Mouse (Mus musculus): ENCODE data around the gene Gfod2. TPM values are rescaled to one million over a fixed set of nuclear protein-coding genes. Genes with fewer than 3 reads are reported as not detected.

Gene Gfod2
- polyA plus RNA-seq, 1 experiment from 2014 or later = 82.7 TPM

- no peaks in the 10 kb centered on the region for H3K4me1 ChIP-seq (ENCODE audit: control insufficient read depth, insufficient read depth, low read depth, low read length)
- no peak for ATAC-seq
- no peak overlapping the region for H3K4me3 ChIP-seq (ENCODE audit: low read length)
- no peaks in the 10 kb centered on the region for H3K9me3 ChIP-seq (ENCODE audit: control insufficient read depth, low read length)
- no peak overlapping the region for H3K9ac ChIP-seq (ENCODE audit: low read depth, low read length)
- H3K36me3 ChIP-seq (ENCODE audit: control insufficient read depth, insufficient read depth, low read length) = peaks cover 48% of the 10 kb centered on the region
- no peak overlapping the region for H3K27ac ChIP-seq (ENCODE audit: low read depth, low read length)
- 88% methylated on average over 1 of the region's 1 CpGs for WGBS
- no peak overlapping the region for H3K4me2 ChIP-seq (ENCODE audit: low read length)
- no peaks in the 10 kb centered on the region for H3K27me3 ChIP-seq (replicated peaks; ENCODE audit: control insufficient read depth, insufficient read depth, low read length)
Measured at GRCm38 (mm10) chr8:105677891-105678290, 80.6 kb downstream of the Gfod2 start.

Other genes starting within 250 kb of the Gfod2 start
- gene Hsd11b2, start 239.9 kb downstream of the Gfod2 start, polyA plus RNA-seq (2015; fragmentation: Nextera tagmentation; extraction: Ambion mirVana) = 6.9 and 8.8 TPM in 2 replicates
- gene Atp6v0d1, start 192.6 kb downstream of the Gfod2 start, polyA plus RNA-seq (2015; fragmentation: Nextera tagmentation; extraction: Ambion mirVana) = 250 and 273 TPM in 2 replicates
- 37.2 and 41.7 TPM in 2 replicates for gene Ripor1, start 153.4 kb downstream of the Gfod2 start, polyA plus RNA-seq (2015; fragmentation: Nextera tagmentation; extraction: Ambion mirVana)
- gene Ctcf, start 122.1 kb downstream of the Gfod2 start, polyA plus RNA-seq (2015; fragmentation: Nextera tagmentation; extraction: Ambion mirVana) = 92.7 and 93.4 TPM in 2 replicates
- gene Agrp, start 121.3 kb downstream of the Gfod2 start, polyA plus RNA-seq (2015; fragmentation: Nextera tagmentation; extraction: Ambion mirVana) = 0.75 and 1.4 TPM in 2 replicates
- 22.0 and 22.1 TPM in 2 replicates for gene Carmil2, start 72.4 kb downstream of the Gfod2 start, polyA plus RNA-seq (2015; fragmentation: Nextera tagmentation; extraction: Ambion mirVana)
- 91.7 and 96.4 TPM in 2 replicates for gene Acd, start 57.6 kb downstream of the Gfod2 start, polyA plus RNA-seq (2015; fragmentation: Nextera tagmentation; extraction: Ambion mirVana)
- gene Pard6a, start 57.5 kb downstream of the Gfod2 start, polyA plus RNA-seq (2015; fragmentation: Nextera tagmentation; extraction: Ambion mirVana) = 62.5 and 63.8 TPM in 2 replicates
- 0.15 and 0.24 TPM in 2 replicates for gene 4933405L10Rik, start 51.0 kb downstream of the Gfod2 start, polyA plus RNA-seq (2015; fragmentation: Nextera tagmentation; extraction: Ambion mirVana)
- 17.7 and 17.9 TPM in 2 replicates for gene Enkd1, start 50.5 kb downstream of the Gfod2 start, polyA plus RNA-seq (2015; fragmentation: Nextera tagmentation; extraction: Ambion mirVana)
- 8.9 and 9.3 TPM in 2 replicates for gene Ranbp10, start 68.7 kb upstream of the Gfod2 start, polyA plus RNA-seq (2015; fragmentation: Nextera tagmentation; extraction: Ambion mirVana)
- 0.86 and 1.4 TPM in 2 replicates for gene Tsnaxip1, start 69.1 kb upstream of the Gfod2 start, polyA plus RNA-seq (2015; fragmentation: Nextera tagmentation; extraction: Ambion mirVana)
- 52.3 and 54.7 TPM in 2 replicates for gene Cenpt, start 94.6 kb upstream of the Gfod2 start, polyA plus RNA-seq (2015; fragmentation: Nextera tagmentation; extraction: Ambion mirVana)
- 52.5 and 55.9 TPM in 2 replicates for gene Thap11, start 96.5 kb upstream of the Gfod2 start, polyA plus RNA-seq (2015; fragmentation: Nextera tagmentation; extraction: Ambion mirVana)
- gene Nutf2, start 101.9 kb upstream of the Gfod2 start, polyA plus RNA-seq (2015; fragmentation: Nextera tagmentation; extraction: Ambion mirVana) = 118 and 158 TPM in 2 replicates
- gene Edc4, start 122.2 kb upstream of the Gfod2 start, polyA plus RNA-seq (2015; fragmentation: Nextera tagmentation; extraction: Ambion mirVana) = 47.8 and 54.4 TPM in 2 replicates
- gene Nrn1l, start 134.9 kb upstream of the Gfod2 start, polyA plus RNA-seq (2015; fragmentation: Nextera tagmentation; extraction: Ambion mirVana) = 0.95 and 1.3 TPM in 2 replicates
- 11.0 and 13.3 TPM in 2 replicates for gene Pskh1, start 141.8 kb upstream of the Gfod2 start, polyA plus RNA-seq (2015; fragmentation: Nextera tagmentation; extraction: Ambion mirVana)
- 3.3 and 4.5 TPM in 2 replicates for gene Ctrl, start 175.2 kb upstream of the Gfod2 start, polyA plus RNA-seq (2015; fragmentation: Nextera tagmentation; extraction: Ambion mirVana)
- 81.8 and 93.0 TPM in 2 replicates for gene Psmb10, start 179.8 kb upstream of the Gfod2 start, polyA plus RNA-seq (2015; fragmentation: Nextera tagmentation; extraction: Ambion mirVana)
- gene Lcat, start 184.7 kb upstream of the Gfod2 start, polyA plus RNA-seq (2015; fragmentation: Nextera tagmentation; extraction: Ambion mirVana) = 6.0 and 9.9 TPM in 2 replicates
- gene Slc12a4, start 207.4 kb upstream of the Gfod2 start, polyA plus RNA-seq (2015; fragmentation: Nextera tagmentation; extraction: Ambion mirVana) = 14.6 and 17.1 TPM in 2 replicates
- gene Dpep3, start 220.8 kb upstream of the Gfod2 start, polyA plus RNA-seq (2015; fragmentation: Nextera tagmentation; extraction: Ambion mirVana) = not detected in 2 replicates
- gene Dus2, start 232.7 kb upstream of the Gfod2 start, polyA plus RNA-seq (2015; fragmentation: Nextera tagmentation; extraction: Ambion mirVana) = 30.3 and 31.8 TPM in 2 replicates
- gene Dpep2nb, start 247.3 kb upstream of the Gfod2 start, polyA plus RNA-seq (2015; fragmentation: Nextera tagmentation; extraction: Ambion mirVana) = not detected in 2 replicates